Mouse (Mus musculus) olfactory bulb, adult 2 months (tissue): Measurements from ENCODE around the gene Hist1h2br. TPM values are rescaled to one million over a fixed set of nuclear protein-coding genes. Genes with fewer than 3 reads are reported as not detected.

Experiments
- H3K27ac ChIP-seq: fragments of 200-500 bp; 2 replicates; pipeline ENCODE4 v1.5.1; 2012; ENCODE audit warnings: low read depth, low read length; ENCODE audit not compliant: insufficient read depth
- H3K4me1 ChIP-seq: fragments of 200-500 bp; 2 replicates; pipeline ENCODE4 v1.6.1; 2012; ENCODE audit warnings: low read length; ENCODE audit not compliant: control insufficient read depth, insufficient read depth
- H3K4me3 ChIP-seq: fragments of 200-500 bp; 2 replicates; pipeline ENCODE4 v1.5.1; 2012; ENCODE audit warnings: mild to moderate bottlenecking, low read depth, low read length, moderate library complexity; ENCODE audit not compliant: insufficient read depth
- CTCF ChIP-seq: fragments of 200-500 bp; IDR thresholded peaks from 2 replicates; pipeline ENCODE4 v1.5.1; 2012; ENCODE audit warnings: low read depth, mild to moderate bottlenecking, low read length, moderate library complexity; ENCODE audit not compliant: insufficient read depth
- POLR2A ChIP-seq: fragments of 200-500 bp; IDR thresholded peaks from 2 replicates; pipeline ENCODE4 v1.6.1; 2012; ENCODE audit warnings: mild to moderate bottlenecking, low read depth, low read length, moderate library complexity; ENCODE audit not compliant: insufficient read depth
- WGBS: fragments of 180-500 bp; shearing (Covaris S2); methylation state at CpG from one replicate; pipeline ENCODE4 v1.1.7; 2018; 5-methylcytosine and 5-hydroxymethylcytosine counted together
- polyA plus RNA-seq: library from polyadenylated mRNA; stranded (reverse); fragments of >200 nt; gene quantifications from 2 replicates; pipeline ENCODE4 v1.2.4, GENCODE M21; 2012; ENCODE audit warnings: low replicate concordance; ENCODE audit not compliant: missing spikeins, insufficient read depth, insufficient read length

The Hist1h2br gene
- polyA plus RNA-seq, 1 experiment, result not detected

DNA sequence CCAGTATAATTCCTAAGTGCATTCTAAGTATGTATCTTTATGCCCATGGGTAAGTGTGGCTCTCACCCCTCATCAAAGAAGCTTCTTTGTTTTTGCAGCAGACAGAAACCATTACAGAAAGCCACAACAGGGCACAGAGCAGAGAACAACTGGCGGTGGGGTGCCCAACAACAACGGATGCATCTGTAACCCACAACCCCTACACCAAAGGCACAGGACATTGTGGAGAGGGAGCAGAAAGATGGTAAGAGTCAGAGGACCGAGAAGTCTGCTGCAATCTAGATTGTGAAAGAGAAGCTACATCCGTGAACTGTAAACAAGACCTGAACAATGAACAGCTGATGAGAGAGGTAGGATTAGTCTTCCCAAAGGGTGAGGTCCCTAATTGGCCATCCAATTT, 51.0 kb downstream of the Hist1h2br start:
- Histone ChIP-seq H3K4me3 (no peak overlapping the region), H3K4me1 (no peaks in the 10 kb centered on the region), H3K27ac (no peak overlapping the region)
- TF ChIP-seq POLR2A, result no peak
- no peak for TF ChIP-seq CTCF
- 76% methylated on average over 4 of the region's 4 CpGs for WGBS

Other genes starting within 250 kb of the Hist1h2br start
- not detected in 2 replicates for gene Olfr1362, start 219.7 kb upstream of the Hist1h2br start, polyA plus RNA-seq
- not detected in 2 replicates for gene Olfr11, start 191.2 kb upstream of the Hist1h2br start, polyA plus RNA-seq
- gene Olfr1361, start 170.4 kb upstream of the Hist1h2br start, polyA plus RNA-seq, result not detected in 2 replicates
- gene Olfr1360, start 156.3 kb upstream of the Hist1h2br start, polyA plus RNA-seq, result not detected in 2 replicates
- gene Olfr1359, start 135.6 kb upstream of the Hist1h2br start, polyA plus RNA-seq, result not detected in 2 replicates
- not detected in 2 replicates for gene Hist1h2bl, start 117.6 kb upstream of the Hist1h2br start, polyA plus RNA-seq
- gene Hist1h2ai, start 117.3 kb upstream of the Hist1h2br start, polyA plus RNA-seq, result not detected in 2 replicates
- gene Hist1h3h, start 116.1 kb upstream of the Hist1h2br start, polyA plus RNA-seq, result not detected in 2 replicates
- gene Hist1h2bm, start 111.7 kb upstream of the Hist1h2br start, polyA plus RNA-seq, result not detected in 2 replicates
- gene Hist1h4j, start 98.7 kb upstream of the Hist1h2br start, polyA plus RNA-seq, result not detected in 2 replicates
- not detected in 2 replicates for gene Hist1h4k, start 83.2 kb upstream of the Hist1h2br start, polyA plus RNA-seq
- not detected in 2 replicates for gene Hist1h2ak, start 79.9 kb upstream of the Hist1h2br start, polyA plus RNA-seq
- not detected in 2 replicates for gene Hist1h2bn, start 79.6 kb upstream of the Hist1h2br start, polyA plus RNA-seq
- not detected in 2 replicates for gene Hist1h1b, start 53.1 kb upstream of the Hist1h2br start, polyA plus RNA-seq
- not detected in 2 replicates for gene Hist1h3i, start 50.4 kb upstream of the Hist1h2br start, polyA plus RNA-seq
- not detected in 2 replicates for gene Hist1h2an, start 46.5 kb upstream of the Hist1h2br start, polyA plus RNA-seq
- not detected in 2 replicates for gene Hist1h2bp, start 46.3 kb upstream of the Hist1h2br start, polyA plus RNA-seq
- gene Hist1h2bq, start 23.5 kb upstream of the Hist1h2br start, polyA plus RNA-seq, result not detected in 2 replicates
- gene Hist1h2ao, start 23.3 kb upstream of the Hist1h2br start, polyA plus RNA-seq, result not detected in 2 replicates
- gene Hist1h4m, start 22.0 kb upstream of the Hist1h2br start, polyA plus RNA-seq, result not detected in 2 replicates
- gene Hist1h4n, start 1.5 kb upstream of the Hist1h2br start, polyA plus RNA-seq, result not detected in 2 replicates
- gene Hist1h2ap, start 236 bp upstream of the Hist1h2br start, polyA plus RNA-seq, result not detected in 2 replicates
- not detected in 2 replicates for gene Zfp184, start 111.4 kb downstream of the Hist1h2br start, polyA plus RNA-seq
- gene Pom121l2, start 147.5 kb downstream of the Hist1h2br start, polyA plus RNA-seq, result not detected in 2 replicates
- 263 TPM in 1 of 2 replicates, not detected in the other for gene Prss16, start 176.0 kb downstream of the Hist1h2br start, polyA plus RNA-seq
- gene Hist1h2ah, start 201.8 kb downstream of the Hist1h2br start, polyA plus RNA-seq, result not detected in 2 replicates
- not detected in 2 replicates for gene Hist1h2bk, start 202.1 kb downstream of the Hist1h2br start, polyA plus RNA-seq
- not detected in 2 replicates for gene Hist1h4i, start 207.6 kb downstream of the Hist1h2br start, polyA plus RNA-seq
- gene Hist1h2ag, start 209.2 kb downstream of the Hist1h2br start, polyA plus RNA-seq, result not detected in 2 replicates
- gene Hist1h2bj, start 209.5 kb downstream of the Hist1h2br start, polyA plus RNA-seq, result not detected in 2 replicates